Mouse (Mus musculus) liver, postnatal 0 days (tissue): ENCODE measurements around the gene Napepld.

Experiments used
- CTCF ChIP-seq: sonication (generic); IDR thresholded peaks from 2 replicates; pipeline ENCODE4 v1.5.1; 2016; ENCODE audit warnings: antibody characterized with exemption, low read depth
- EP300 ChIP-seq: IDR thresholded peaks from 2 replicates; pipeline ENCODE4 v1.6.1; 2016; ENCODE audit warnings: antibody characterized with exemption, low read depth, mild to moderate bottlenecking

GRCm38 (mm10) chr5:21718546-21718945 lies 17.4 kb upstream of the Napepld start:
- TF ChIP-seq EP300 = no peak
- no peak for TF ChIP-seq CTCF
